Mouse (Mus musculus) cerebellum, adult (tissue): ENCODE measurements around the gene Zdhhc25.

Source experiments
- ATAC-seq: cut with Nextera tagmentation; 2 replicates; pipeline ENCODE4 v1.9.2; 2017; ENCODE audit warnings: mild to moderate bottlenecking, moderate library complexity, mixed read lengths; ENCODE audit not compliant: insufficient number of reproducible peaks, low FRiP score, low TSS enrichment

Zdhhc25 gene

DNA sequence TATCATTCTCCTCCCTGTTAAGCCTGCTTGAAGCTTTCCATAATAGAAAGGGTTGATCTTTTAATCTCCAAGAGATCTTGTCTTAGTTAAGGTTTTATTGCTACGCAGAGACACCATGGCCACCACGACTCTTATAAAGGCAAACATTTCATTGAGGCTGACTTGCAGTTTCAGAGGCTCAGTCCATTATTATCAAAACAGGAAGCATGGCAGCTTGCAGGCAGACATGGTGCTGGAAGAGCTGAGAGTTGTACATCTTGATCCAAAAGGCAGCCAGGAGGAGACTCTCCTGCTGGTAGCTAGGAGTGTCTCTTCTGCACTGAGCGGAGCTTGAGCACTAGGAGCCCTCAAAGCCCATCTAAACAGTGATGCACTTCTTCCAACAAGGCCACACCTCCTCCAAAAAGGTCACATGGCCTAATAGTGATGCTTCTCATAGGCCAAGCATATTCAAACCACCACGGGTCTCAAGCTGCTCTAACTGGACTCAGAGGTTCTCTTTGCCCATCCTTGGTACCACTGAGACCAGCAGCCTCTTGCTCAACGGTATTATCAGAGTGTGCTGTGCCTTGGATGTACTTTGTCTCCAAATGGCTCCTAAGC, 26.9 kb downstream of the Zdhhc25 start:
- ATAC-seq, result no peak

- ATAC-seq, result no peak
These were observed 28.8 kb downstream of the Zdhhc25 start for GRCm38 (mm10) chr15:88628801-88629356.

GRCm38 (mm10) chr15:88635205-88635604, 35.1 kb downstream of the Zdhhc25 start:
- no peak for ATAC-seq

- peak; percentile 76 for ATAC-seq
These were observed 50.9 kb downstream of the Zdhhc25 start for GRCm38 (mm10) chr15:88651019-88651418.
